Mouse (Mus musculus) adrenal gland, postnatal 4 days (tissue): ENCODE measurements at regions not wholly inside any gene's neighbourhood (a gene's known extent, or its start where the extent isn't known, plus 50 kb on each side); places are given as distances from the start of the nearest gene placed in this dataset.

Source experiments
- DNase-seq, 2 experiments: peaks; one replicate each; pipeline ENCODE4 v3.0.0; 2021 to 2022; ENCODE audit warnings: low spot score in 2 of 2, mixed read lengths in 2 of 2

GRCm38 (mm10) chr3:52607379-52608085 is 339.4 kb downstream of the Foxo1 start:
- no peak for DNase-seq

- DNase-seq: no peak
Measured at GRCm38 (mm10) chr3:52605261-52605771, 337.2 kb downstream of the Foxo1 start.

GRCm38 (mm10) chr3:52603244-52603704 is 335.1 kb downstream of the Foxo1 start:
- DNase-seq: no peak

GRCm38 (mm10) chr3:52601011-52601745 is 333.0 kb downstream of the Foxo1 start:
- peak; percentile 12 to 16 for DNase-seq

GRCm38 (mm10) chr3:52600581-52600980 is 332.4 kb downstream of the Foxo1 start:
- no peak for DNase-seq

DNA sequence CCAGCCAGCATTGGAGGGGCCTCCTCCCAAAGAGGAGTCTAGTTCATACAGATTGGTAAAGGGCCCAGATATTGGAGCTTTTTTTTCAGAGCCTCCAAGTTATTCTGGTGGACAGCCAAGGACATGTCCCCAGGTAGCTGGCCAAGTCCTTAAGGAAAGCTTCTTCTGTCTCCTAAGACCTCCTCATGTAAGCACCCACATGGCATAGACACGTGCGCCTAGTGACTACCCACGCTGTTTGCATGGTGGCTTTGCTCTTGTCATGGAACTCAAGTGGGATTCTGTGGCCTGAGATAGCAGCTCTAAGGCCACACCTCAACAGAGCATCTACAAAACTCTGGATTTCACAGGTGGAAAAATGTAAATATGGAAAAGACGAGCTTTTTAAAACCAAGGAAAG is 332.0 kb downstream of the Foxo1 start:
- DNase-seq: no peak

- DNase-seq: no peak
Measured at GRCm38 (mm10) chr3:52586418-52586817, 318.3 kb downstream of the Foxo1 start.

- no peak for DNase-seq
Measured at GRCm38 (mm10) chr3:52579917-52580316, 311.8 kb downstream of the Foxo1 start.

DNA sequence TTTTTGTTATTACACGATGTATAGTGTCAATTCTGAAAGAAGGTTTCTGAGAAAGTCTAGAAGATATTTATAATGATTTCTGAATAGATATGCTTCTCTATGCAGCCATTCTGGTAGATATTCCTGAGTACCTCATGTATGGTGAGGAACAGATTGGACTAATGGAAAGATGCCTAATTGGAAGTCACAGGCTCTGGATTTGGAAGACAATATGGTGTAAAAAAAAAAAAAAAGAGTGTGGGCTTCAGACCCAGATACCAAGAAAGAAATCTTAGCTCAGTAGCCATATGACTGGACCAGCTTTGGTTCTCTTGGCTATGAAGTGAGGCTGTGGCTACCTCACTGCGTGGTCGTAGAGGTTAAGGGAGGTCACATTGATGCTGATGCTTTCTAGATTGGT is 311.0 kb downstream of the Foxo1 start:
- no peak for DNase-seq

DNA sequence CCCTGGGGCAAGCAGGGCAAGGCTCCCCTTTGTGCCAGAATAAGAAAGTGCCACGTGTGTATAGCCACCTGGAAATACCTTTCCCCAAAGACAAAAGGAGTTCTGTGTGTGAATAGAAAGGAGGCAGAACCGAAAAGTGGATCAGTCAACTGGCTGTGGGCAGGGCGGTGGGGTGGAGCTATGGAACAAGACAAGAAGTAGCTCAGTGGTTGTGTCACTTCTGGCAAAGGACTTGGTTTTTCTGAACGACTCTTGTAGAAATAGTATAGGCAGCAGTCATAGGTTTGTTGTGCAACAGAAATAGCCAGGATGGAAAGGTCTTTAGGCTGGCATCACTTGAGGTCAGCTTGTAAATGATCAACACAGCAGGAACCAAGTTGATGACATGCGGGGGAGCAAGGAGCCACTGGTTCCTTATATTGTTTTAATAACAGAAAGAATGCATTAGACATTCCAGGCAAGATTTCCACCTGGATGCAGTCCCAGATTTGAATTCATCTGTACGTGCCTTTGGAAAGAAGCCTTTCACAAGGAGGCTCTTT is 308.6 kb downstream of the Foxo1 start:
- DNase-seq: no peak

DNA sequence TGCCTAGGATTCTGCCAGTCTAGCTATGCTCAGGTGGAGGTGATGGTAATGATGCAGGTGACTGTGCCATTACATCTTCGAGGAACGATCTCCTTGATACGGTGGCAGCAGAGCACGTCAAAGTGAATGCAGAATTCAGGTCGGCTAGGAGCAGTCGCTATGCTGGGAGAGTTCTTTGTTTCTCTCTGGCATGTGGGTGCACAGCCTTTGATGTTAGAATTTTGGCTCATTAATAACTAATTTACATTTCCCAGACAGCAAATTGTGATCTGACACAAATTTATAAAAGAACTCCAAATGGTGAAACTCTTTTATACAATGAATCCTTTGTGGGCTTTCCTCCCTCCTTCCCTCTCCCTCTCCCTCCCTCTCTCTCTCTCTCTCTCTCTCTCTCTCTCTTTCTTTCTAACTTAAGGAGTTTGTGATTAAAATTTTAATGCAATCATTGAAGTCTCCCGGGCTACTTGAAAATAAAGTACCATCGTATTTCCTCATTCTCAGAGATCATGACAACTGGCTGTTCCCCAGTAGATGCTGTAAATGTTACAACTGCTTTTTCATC is 307.2 kb downstream of the Foxo1 start:
- no peak for DNase-seq

DNA sequence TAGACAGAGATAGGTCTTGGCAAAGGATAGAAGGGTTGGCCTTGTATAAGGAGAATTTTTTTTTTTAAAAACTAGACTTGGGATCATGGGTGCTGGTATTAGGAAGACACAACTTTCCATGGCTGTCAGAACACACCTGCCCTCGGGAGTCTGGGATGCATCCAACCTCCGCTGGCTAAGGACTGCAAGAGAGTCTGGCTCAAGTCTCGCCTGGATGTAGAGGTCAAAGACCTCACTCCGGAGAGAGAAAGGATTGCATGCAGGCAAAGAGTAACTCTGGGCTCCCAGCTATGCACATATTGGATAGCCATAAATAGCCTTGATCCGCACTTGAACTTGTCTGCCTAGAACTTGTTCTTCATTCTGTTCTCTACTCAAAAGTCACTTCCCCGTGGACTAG is 306.2 kb downstream of the Foxo1 start:
- no peak for DNase-seq

GRCm38 (mm10) chr3:52573806-52574205 is 305.7 kb downstream of the Foxo1 start:
- DNase-seq: no peak

DNA sequence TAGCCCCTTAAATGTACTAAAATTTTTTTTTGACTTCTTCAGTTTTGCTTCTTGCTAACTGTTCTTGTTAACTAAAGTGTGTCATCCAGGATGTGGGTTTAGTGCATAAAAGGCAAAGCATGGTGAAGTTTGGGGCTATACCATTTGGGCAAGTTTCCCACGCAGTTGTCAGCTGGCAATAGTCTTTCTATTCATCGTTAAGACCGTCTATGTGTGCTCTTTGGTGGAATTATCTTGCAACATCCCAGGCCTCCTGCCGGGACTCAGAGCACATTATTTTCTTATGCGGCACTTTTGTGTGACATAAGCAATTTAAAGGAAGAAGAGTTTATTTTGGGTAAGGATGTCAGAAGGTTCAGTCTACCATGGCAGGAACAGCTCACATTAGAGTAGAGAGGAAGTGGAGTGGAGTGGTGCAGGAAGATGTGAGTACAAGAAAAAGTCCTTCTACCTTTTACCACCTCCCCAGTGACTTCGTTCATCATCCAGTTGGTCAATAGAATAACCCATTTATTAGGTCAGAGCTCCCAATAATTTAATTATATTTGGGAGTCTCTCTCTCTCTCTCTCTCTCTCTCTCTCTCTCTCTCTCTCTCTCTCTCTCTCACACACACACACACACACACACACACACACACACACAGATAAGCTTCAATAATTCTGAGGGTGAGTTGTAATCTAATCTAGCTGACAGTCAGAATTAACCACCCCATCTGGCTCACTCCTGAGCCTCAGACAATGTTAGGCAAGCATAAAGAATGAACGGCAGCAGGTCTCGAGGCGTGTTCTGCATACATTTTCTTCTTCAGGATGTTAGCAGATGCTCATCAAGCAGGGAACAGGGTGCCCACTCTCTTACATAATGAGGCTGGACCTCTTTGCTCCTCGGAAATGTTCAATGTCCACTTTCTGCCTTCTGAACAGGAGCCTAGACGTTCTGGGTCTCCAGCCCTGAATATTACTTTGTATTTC is 304.7 kb downstream of the Foxo1 start:
- no peak for DNase-seq

DNA sequence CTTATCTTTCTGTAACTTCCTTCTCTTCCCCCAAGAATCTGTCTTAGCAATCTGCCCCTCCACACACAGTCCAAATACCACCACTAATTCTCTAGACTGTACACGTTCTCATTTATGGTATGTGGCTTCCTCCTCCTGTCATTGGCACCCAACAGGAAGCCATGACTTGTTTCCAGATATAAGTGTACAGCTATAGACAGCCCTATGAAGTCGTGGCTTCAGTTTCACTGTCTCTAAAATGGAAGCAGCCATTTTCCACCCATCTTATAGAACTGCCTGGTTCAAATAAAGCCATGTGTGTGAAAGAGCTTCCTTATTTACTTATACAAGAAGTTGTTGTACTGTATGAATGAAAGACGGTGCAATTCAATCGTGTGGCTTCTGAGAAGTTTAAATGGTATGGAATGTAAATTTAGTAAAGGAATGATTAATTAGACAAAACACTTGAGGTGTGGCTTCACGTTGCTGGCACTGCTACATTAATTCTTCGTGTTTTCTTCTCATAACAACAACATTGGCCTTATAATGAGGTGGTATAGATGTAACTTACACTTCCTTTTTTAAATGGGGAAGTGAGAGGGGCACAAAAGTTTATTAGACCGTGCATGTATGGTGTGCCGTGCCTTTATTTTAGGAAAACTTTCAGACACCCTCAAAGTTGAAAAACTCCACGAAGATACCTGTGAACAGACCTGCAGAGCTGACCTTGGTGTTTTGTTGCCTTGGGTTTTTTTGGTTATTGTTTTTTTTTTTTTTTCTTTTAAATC is 299.7 kb downstream of the Foxo1 start:
- no peak for DNase-seq

- no peak for DNase-seq
Measured at GRCm38 (mm10) chr3:52563595-52563994, 295.5 kb downstream of the Foxo1 start.

GRCm38 (mm10) chr3:52562816-52563215 is 294.7 kb downstream of the Foxo1 start:
- DNase-seq: no peak

DNA sequence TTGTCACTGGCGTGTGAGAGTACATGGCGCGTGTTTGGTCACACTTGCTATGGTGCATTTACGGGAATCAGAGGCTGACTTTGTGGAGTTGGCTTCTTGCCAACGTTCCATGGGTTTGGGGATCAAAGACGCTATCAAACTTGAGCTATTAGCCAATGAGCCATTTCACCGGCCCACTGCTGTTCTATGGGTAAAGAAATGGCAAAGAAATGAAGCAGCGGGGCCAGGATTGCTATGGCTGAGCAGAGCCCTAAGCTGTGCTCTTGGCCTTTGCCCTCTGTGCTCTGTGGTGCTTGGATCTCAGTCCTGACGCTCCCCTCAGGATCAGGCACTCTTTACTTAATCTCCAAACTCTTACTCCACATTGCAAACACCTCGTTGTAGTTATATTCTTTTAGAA is 291.3 kb downstream of the Foxo1 start:
- DNase-seq: no peak

DNA sequence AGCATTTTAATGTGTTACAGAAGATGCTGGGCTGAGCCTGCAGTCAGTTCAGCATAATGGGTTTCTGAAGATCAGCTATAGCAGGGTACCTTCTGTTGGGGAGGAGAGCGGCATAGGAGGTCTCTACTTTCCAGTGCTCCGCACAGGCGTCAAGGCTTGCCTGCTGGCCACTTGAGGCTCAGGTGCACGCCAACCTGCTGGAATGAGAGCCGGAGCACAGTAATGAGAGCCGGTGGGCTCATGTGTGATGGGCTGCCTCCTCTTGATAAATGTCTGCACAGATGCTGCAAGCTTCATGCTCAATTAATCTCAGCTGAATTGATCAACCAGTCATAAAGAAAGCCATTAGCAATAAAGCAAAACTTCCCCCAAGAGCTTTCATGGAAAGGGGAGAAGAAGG is 290.6 kb downstream of the Foxo1 start:
- no peak for DNase-seq

DNA sequence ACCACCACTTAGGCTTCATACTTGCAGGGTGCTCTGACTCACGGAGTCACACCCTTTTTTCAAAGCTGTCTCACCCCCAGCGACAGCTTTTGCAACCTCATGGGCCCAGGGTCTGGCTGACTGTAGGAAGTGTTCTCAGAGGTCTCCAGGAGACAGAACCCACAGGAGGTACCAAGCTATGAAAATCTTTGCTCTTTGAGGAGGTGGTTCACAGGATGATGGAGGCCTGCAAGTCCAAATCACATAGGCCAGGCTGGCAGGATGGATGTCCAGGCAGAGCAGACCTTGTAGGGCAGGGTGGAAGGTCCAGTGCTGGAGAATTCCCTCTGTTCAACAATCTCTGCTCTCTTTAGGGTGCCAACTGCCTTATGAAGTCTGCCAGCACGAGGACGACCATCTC is 289.2 kb downstream of the Foxo1 start:
- DNase-seq: no peak
